Mouse (Mus musculus) spleen, postnatal 10 days (tissue): ENCODE measurements at regions not wholly inside any gene's neighbourhood (a gene's known extent, or its start where the extent isn't known, plus 50 kb on each side); places are given as distances from the start of the nearest gene placed in this dataset.
A peak's percentile ranks its signal among the peaks of the same experiment; 100 is the strongest.

ENCODE experiments used
- DNase-seq, 2 experiments: peaks; one replicate each; pipeline ENCODE4 v3.0.0; 2021 to 2022; ENCODE audit warnings: low spot score in 2 of 2

DNA sequence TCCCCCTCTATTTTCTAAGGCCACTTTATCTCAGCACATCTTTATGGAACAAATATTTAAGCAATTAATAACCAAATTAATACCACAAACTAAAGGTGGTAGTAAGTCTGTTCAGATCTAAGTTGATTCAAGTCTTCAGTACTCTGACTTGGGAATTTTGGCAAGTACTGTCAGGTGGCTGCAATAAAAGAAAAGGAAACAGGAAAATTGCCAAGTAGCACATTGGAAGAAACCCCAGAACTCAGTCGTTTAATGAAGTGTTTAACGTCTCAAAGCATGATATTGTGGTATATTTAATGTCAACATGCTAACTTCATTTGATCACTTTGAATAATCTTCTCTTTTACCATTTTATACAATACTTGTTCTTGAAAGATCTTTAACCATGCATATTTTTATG is 142.2 kb downstream of the Gm11146 start:
- DNase-seq = no peak

DNA sequence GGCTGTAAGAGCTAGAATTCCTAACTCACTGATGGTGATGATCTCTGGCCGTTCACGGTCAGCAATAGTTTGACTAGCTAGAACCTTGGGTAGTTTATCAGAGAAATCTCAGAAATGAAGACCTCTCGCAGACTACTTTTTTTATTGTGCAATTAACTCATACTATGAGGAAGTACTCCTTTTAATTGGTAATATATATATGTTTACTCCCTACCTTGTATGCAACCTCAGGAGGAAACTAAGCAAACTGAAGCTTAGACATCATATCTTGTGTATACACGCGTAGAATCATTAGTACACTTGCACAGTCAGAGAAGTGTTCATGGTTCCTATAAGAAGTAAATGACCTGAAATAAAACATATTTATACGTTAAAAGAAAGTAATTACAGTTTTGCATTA is 157.2 kb downstream of the Gm11146 start:
- no peak for DNase-seq

DNA sequence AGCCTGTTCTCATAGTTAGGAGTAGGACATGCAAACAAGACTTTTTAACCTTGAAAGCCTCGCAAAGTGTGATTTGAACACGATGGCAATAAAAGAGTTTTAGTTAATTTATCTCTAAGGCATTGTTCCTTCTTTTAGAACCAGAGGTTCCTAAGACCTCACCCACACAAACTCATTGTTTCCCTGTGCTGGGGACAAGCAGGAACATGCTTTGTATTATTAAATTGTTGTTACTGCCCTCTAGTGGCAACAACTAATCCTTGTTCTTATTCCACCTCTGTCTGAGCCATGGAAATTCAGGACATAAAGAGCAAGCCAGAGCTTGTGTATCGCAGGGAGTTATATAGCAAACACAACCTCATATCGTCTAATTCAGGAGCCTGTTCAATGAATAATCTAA is 157.9 kb downstream of the Gm11146 start:
- DNase-seq = no peak

DNA sequence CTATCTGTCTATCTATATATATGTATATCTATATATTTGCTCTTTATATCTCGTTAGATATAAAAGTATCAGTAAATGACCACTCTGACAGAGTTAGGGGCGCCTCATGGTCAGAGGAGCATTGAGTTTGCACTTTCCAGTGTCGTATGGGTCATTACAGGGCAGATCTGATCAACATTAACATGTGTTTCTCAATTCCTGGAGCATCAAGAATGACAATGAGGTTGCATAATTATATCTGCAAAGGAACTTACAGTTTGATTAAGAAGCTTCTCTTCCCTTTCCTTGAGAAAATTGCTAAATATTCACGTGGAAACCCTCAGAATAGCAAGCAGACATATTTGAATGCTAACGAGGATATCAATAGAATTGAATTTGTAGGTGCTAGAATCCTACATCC is 158.6 kb downstream of the Gm11146 start:
- no peak for DNase-seq

DNA sequence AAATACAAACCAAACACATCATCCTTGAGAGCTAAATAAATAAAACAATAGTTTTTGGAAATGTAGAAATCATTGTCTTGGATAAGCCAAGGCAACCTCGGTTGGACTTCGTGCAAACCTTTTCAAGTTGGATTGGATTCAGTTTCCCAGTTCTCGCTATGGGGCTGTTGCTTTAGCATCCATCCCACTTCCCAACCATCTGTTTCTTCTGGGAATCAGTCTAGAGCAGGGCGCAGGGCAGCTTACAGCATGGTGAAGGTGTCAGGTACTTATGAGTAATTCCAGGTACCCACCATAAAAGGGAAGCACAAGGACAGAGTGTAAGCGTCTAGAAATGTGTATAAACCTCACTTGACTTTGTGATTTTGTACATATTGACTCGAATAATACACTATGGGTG is 159.0 kb downstream of the Gm11146 start:
- no peak for DNase-seq

DNA sequence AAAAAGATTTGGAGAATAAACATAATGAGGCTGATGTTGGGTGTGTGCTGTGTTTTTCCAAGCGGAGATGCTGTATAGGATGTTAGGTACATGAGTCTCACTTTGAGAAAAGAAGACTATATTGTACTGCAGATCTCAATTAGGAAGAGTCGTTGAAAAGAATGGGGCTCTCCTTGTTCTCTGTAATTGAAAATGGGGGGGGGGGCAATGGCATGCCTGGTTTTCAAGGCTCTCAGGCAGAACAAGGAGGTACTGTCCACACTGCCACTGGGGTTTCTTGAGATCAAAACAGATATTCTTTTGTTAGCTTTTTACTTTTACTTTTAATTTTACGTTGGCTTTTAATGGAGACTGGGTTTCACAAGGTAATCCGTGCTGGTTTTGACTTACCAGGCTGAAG is 170.5 kb downstream of the Gm11146 start:
- no peak for DNase-seq

DNA sequence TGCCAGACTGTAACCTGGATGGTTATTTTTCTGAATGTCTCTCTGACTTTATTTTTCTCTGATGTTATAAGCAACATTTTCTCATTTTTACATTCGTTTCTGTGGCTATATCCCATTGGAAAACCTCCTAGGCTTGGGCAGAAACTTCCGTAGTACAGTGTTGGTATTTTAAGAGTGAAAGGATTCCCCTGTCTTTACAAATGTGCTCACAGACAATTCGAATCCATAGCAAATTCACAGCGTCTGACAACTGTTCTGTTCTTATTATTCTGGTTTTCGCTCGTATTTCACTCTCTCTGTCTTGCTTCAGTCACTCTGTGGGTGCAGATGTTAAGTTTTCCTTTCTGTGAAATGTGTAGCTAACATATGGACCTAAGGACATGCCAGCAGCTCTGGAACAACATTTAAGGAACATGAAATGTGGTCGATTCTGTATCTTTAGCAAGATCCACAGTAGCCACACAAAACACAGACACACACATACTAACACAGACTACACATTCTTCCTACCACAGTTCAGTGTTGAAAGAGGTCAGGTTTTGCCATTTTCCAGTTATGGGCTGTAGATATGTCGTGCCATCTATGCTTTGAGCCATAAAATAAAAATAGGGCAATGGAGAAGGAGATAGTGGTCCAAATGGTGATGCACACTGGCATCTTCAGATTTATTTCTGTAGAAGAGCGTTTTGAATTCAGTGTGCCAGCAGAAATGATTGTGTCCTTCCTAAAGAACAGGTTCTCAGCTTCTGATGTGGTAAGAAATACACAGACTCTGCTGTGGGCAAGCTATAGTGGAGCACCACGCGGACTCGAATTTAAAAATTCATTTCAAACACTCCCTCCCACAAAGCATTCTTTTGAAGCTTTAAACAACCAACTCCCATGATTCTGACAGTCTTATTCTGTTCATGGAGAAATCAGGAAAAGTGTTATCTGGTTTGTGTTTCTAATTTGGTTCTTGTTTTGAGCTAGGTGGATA is 179.2 kb downstream of the Gm11146 start:
- no peak for DNase-seq

DNA sequence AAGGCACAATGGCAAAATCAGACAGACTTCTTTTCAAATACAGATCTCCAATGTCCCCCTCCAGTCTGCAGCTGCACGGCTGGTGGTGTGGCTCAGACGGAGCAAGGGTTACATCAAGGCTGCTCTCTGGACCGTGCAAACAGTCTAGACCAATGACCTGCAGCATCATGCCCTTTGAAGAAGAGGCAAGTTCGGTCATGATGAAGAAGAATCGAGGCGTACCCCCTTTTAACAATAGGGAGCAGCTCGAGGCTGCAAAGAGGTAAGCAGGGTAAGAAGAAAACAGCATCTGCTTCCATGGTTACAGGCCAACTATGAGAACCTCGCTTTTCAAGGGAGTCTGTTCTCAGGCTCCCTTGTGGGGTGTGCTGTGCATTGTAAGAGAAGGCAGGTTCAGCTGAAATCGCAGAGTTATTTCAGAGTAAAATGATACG is 180.3 kb downstream of the Gm11146 start:
- no peak for DNase-seq

DNA sequence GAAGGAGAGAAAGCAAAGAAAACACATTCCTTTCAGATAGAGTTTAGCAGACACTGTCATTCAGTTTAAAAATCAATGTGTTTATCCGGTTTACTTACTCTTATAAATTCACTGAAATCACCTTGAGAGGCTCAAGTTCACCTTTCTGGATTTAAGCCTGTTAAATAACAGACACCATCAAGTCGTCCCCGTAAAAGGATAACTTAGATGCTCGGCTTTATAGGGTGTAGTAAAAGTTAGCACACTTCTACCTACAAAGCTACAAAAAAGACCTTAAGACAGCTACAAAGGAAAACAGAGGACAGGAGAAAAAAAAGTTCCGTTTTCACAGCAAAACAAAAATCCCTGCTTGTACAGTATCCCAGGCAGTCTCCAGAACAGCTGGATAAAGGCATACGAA is 180.9 kb downstream of the Gm11146 start:
- no peak for DNase-seq

DNA sequence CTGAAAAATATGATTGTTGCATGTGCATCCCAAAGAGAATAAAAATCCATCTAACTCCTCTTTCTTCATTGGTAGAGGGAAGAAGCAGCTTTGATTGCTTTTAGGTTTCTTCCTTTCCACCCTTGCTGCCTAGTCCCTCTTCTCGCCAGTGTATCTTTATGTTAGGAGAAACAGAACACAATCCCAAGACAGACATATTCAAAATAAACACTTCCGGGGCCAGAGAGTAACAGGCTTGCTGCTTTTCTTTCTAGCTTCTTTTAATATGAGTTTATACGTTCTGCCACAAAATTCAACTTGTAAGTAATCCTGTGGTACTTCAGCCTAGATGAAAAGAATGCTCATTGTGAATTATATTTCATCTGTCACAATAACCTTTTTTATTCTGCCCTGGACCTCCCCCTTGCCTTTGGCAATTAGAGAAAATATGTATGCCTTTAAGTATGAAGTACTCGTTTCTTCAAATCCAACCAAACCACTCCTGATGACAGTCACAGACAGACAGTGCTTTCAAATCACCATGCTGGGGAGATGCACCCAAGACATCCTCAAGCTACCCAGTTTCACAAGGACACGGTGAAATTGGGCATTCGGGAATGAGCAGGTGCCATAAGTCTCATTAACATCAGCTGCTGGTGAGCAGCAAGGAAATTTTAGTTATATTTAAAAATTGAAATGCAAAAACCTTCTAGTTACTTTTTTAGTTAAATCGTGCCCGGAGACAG is 181.6 kb downstream of the Gm11146 start:
- DNase-seq = no peak

DNA sequence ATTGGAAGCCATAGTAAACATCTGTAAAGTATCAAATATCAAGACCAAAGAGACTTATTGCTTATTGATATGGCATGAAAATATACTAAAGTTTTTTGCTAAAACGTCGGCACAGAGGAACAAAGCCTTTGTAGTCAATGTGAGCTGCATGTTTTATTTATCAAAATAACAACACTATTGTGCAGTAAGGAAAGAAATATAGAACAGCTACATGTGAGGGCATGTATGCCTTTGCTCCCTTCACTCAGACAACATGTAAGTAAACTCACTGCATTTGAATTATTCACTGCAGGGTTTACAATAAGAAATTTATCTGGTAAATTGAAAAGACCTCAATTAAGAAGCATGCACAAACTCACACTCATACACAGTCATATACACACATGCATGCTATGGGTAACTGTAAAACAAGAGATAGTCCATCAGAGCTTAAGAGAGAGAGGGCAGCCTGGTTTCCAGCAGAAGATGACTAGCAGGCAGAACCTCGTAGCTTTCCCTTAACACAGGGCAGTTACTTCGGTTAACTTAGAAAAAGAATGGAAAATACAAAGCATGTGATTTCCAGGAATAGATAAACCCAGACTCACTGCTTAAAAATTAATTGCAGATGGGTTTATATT is 182.7 kb downstream of the Gm11146 start:
- no peak for DNase-seq

DNA sequence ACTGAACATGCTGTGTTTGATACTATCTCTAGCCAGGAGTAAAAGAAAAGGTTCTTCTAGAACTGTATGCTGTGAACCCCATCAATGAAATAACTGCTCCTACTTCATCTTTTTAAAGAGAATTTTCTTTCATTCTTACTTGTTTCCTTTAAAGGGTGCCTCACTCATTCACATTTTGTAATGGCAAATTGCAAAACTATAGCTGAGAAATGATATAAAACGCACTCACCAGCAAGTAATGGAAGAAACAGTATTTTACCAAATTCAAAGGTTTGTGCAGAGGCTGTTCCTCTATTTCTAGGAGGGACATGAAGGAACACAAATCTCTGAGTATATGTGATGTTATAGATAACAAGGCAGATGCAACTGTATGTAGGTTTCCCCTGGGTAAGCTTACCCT is 183.4 kb downstream of the Gm11146 start:
- no peak for DNase-seq

DNA sequence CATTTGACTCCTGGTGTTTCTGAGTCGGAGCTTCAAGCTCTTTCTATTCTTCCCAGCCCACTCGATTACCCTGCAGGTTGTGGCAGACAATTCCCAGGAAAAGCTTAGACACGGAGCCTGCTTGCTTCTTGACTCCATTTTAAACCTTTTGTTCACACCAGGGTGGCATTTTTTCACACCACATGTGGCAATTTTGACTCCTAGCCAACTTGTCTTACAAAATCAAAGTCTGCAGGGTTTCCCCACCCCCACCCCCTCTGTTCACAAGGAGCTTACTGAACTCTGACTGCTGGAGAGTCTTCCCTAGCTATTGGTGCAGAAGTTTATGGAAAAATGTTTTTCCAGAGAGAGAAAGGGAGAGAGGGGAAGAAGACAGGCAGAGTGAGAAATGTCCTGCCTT is 184.1 kb downstream of the Gm11146 start:
- DNase-seq = no peak

DNA sequence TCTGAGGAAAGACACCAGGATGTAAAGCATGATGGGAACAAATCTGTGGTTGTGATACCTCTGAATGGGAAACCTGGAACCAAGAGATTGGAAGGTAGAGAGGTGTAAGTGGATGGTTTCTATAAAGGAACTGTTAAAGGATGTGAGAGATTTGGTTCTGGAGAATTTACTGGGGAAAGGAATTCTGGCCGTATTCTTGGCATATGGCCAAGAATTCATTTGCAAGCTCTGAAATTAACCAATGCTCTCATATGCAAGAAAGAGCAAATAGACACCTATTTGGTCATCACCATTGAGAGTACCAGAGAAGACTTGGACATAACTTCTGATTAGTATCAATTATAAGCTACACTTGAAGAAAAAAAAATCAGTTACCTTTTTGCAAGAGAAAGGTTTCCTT is 187.3 kb downstream of the Gm11146 start:
- DNase-seq = no peak

DNA sequence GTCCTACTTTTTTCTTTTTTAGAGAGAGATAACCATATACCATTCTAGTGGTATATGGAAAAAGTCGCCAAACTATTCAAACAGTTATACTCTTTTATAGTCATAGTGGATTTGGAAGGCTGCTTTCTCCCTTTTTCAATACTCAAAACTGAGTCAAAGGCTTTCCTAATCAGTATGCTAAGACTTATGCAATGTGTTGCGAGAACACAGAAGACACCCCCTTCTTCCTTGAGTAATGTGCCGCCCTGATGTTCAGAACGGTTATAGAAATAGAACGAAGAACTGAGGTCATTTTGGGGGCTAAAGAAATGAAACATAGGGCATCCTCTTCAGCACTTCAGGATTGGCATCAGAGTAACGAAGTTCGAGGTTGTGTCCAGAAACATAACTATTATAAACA is 192.7 kb downstream of the Gm11146 start:
- DNase-seq = no peak

DNA sequence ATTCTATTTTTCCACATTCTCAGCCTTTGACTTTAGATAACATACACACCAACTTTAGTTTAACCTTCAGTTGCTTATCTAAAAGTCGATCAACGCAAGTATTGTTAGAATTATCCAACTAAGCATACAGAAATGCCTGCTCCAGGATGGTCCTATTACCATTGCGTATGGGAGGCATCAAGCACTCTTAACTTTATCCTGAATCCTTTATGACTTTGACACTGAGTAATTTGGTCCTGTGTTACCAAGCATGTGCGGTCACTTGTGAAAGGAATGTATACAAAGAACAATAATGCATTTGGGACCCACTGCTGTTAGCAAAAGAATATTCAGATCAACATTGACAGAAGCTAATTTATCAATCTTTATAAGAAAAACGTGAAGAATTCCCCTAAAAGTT is 194.9 kb downstream of the Gm11146 start:
- no peak for DNase-seq

DNA sequence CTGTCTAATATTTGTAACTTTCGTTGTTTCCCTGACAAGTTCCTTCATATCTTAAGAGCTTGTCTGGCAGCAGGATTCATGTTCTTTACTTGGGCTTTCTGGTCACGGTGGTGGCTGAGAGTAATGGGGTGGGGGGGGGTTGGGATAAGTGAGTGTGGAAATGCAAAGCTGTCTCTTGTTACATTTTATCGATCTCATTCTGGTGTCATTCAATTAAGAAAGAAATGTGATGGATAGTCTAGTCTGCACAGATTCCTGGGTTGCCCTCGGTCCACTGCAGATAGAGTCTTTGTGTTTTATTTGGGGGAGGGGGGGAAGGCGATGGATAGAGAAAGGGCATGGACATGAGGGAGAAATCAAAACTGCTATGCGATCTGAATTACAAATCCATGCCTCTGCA is 196.0 kb downstream of the Gm11146 start:
- DNase-seq = no peak

DNA sequence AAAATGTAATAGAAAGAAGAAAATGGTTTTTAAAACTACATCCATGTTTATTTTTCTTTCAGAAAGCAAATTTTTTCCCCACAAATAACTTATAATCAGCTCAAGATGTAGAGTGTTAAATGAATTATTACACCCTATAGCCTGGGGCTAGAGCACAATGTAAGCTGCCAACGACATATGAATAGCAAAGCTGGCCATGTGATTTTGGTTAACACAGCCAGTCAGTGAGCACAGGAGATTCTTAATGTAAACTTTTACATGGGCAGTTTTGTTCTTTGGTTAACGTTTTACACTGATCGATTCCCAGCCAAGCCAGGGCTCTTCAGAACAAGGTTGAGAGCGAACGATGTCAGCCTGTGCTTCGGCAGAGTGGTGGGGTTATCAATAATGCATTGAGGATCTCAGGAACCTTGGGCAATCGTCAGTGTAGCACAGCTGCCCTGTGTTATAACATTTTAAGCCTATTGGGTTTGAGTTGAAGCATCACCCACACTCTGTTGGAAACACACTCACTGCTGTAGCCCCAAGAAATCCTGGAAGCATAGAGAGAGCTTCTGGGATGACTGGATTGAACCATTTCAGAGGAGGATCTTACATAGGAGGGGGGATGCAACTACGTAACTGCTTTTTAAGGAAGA is 196.6 kb downstream of the Gm11146 start:
- DNase-seq = no peak

DNA sequence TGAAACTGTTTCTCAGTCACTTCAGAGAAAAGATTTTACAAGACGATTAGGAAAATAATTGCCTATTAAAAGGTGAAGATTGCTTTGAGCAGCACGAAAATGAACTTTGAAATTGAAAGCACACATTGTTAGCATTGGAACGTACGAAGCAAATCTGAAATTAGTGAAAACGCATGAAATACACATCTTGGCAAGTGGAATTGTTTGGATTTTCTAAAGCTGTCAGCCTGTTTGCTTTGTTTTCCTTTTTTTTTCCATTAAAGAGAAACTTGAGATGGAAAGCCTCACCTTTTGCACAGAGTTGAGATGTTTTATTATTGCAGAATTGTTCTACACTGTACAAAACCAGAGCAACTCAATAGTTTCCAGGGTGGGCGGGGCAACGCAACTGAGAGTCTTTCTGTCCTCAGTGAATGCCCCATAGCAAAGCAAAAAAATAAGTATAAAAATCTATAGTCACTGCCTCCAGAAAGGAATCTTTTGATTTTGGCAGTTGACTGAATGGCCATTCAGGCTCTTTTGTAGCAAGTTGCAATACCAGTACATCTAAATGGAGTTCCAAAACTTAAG is 199.1 kb downstream of the Gm11146 start:
- no peak for DNase-seq

DNA sequence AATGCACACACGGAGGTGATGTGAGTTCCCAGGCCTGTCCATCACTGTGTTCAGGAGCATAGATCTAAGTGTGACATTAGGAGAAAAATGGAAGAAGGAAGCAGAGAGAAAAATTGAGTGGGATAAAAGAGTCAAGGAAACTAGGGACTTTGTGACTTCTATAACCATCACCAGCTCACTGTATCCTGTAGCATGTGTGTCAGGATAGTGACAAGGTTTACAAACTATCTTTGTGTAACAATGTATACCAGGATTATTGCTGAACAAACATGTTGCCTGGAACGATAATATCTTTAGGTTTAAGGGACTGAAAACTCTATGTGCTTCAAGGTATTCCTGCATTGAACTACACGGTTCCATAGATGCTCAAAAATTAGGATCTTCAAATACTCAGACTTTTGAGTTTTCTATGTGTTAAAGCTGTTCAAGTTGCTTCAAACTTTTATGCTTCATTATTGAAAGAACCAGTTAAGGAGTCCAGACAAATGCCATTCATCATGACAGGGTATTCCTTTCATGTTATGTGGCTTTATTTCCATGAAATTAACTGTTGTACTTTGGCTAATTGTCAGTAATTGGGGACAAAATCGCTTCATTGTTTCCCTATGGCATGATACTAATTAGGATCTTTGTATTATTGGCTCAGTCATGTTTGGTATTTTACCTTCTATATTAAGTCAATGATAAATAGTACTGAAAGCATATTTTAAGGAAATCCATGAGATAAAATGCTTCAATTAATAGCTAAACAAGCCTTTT is 200.5 kb downstream of the Gm11146 start:
- no peak for DNase-seq

DNA sequence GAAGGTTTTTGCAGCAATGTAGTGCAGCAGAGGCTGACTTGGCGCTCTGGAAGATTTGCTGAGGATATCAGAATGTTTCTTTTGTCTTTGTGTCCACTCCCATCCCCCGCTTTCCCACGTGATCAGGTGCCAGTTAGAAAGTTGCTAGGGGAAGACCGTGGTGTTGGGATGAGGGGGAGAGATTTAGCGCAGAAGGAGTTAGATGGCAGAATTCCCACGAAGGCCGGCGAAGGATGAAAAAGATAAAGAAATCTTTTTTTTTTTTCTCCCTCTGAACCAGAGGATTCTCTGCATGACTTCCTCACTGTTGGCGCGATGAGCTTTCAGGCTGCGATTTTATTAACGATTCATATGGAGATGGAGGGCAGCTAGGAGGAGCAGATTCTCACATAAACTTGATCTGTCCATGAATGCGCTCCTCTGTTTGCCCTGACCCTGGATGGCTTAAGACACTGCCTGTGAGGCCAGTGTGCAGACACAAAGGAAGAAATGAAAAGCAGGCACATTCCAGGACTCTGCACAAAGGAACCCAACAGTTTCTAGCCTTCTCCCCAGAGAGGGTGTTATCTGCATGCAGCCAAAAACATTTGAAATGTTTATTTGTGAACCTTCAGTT is 201.5 kb downstream of the Gm11146 start:
- DNase-seq = peak in 1 of 2 experiments; percentile 14
